Mouse (Mus musculus) thymus, postnatal 4 days (tissue): ENCODE data around the gene Dbt.

ENCODE experiments used
- DNase-seq: peaks from one replicate; pipeline ENCODE4 v3.0.0; 2021

The Dbt gene

GRCm38 (mm10) chr3:116512904-116513716, at the start of gene Dbt:
Gene Dbt, plus strand, starts transcription at chr3:116513070.
- DNase-seq, result peak; percentile 90

GRCm38 (mm10) chr3:116464318-116464717, 48.6 kb upstream of the Dbt start:
- DNase-seq, result no peak

- no peak for DNase-seq
Observed at GRCm38 (mm10) chr3:116465709-116466108, 47.2 kb upstream of the Dbt start.

GRCm38 (mm10) chr3:116474602-116475001, 38.3 kb upstream of the Dbt start:
- no peak for DNase-seq

GRCm38 (mm10) chr3:116476686-116477298, 36.1 kb upstream of the Dbt start:
- no peak for DNase-seq

GRCm38 (mm10) chr3:116477351-116477750, 35.5 kb upstream of the Dbt start:
- no peak for DNase-seq

GRCm38 (mm10) chr3:116480119-116480518, 32.8 kb upstream of the Dbt start:
- no peak for DNase-seq

- no peak for DNase-seq
Observed at GRCm38 (mm10) chr3:116480937-116481336, 31.9 kb upstream of the Dbt start.

GRCm38 (mm10) chr3:116482724-116483123, 30.1 kb upstream of the Dbt start:
- no peak for DNase-seq

- no peak for DNase-seq
Observed at GRCm38 (mm10) chr3:116483271-116483670, 29.6 kb upstream of the Dbt start.

GRCm38 (mm10) chr3:116490920-116491319, 21.9 kb upstream of the Dbt start:
- DNase-seq, result no peak

GRCm38 (mm10) chr3:116491923-116492454, 20.9 kb upstream of the Dbt start:
- no peak for DNase-seq

- DNase-seq, result no peak
Observed at GRCm38 (mm10) chr3:116493658-116494057, 19.2 kb upstream of the Dbt start.

- no peak for DNase-seq
Observed at GRCm38 (mm10) chr3:116495671-116496070, 17.2 kb upstream of the Dbt start.

- peak; percentile 97 for DNase-seq
Observed at GRCm38 (mm10) chr3:116507772-116508351, 5.0 kb upstream of the Dbt start, which contains the start of gene Rtca. Gene Rtca, minus strand, starts transcription at chr3:116508208.

- peak; percentile 70 for DNase-seq
Observed at GRCm38 (mm10) chr3:116512151-116512903, 543 bp upstream of the Dbt start.

- DNase-seq, result no peak
Observed at GRCm38 (mm10) chr3:116520141-116520761, 7.4 kb downstream of the Dbt start.

GRCm38 (mm10) chr3:116529741-116530140, 16.9 kb downstream of the Dbt start:
- no peak for DNase-seq

- no peak for DNase-seq
Observed at GRCm38 (mm10) chr3:116530826-116531225, 18.0 kb downstream of the Dbt start.

GRCm38 (mm10) chr3:116536428-116537199, 23.7 kb downstream of the Dbt start:
- no peak for DNase-seq

GRCm38 (mm10) chr3:116537200-116537573, 24.3 kb downstream of the Dbt start:
- no peak for DNase-seq

GRCm38 (mm10) chr3:116542070-116542469, 29.2 kb downstream of the Dbt start:
- no peak for DNase-seq
